Mouse (Mus musculus) heart, adult 2 months (tissue): ENCODE results near the gene Ripply3. TPM values are rescaled to one million over a fixed set of nuclear protein-coding genes. Genes with fewer than 3 reads are reported as not detected.

Source experiments
- DNase-seq, 2 experiments: peaks; one replicate each; pipeline ENCODE4 v3.0.0; 2021
- H3K27ac ChIP-seq: fragments of 200-600 bp; 2 replicates; pipeline ENCODE4 v1.8.1; 2022
- H3K27me3 ChIP-seq: fragments of 200-500 bp; 2 replicates; pipeline ENCODE4 v1.6.1; 2012; ENCODE audit warnings: mild to moderate bottlenecking, low read length, inconsistent platforms, mixed read lengths; ENCODE audit not compliant: control insufficient read depth, insufficient read depth
- H3K36me3 ChIP-seq: fragments of 200-500 bp; 2 replicates; pipeline ENCODE4 v1.6.1; 2012; ENCODE audit warnings: low read length, inconsistent platforms; ENCODE audit not compliant: control insufficient read depth, insufficient read depth
- H3K4me1 ChIP-seq: fragments of 200-500 bp; 2 replicates; pipeline ENCODE4 v1.6.1; 2011; ENCODE audit warnings: low read length; ENCODE audit not compliant: control insufficient read depth, insufficient read depth
- H3K4me3 ChIP-seq: fragments of 200-600 bp; 2 replicates; pipeline ENCODE4 v1.8.1; 2022
- H3K79me2 ChIP-seq: fragments of 200-500 bp; replicated peaks from 2 replicates; pipeline ENCODE4 v1.6.1; 2012; ENCODE audit warnings: mild to moderate bottlenecking, inconsistent platforms, low read length, moderate library complexity, mixed read lengths; ENCODE audit not compliant: control insufficient read depth, insufficient read depth
- H3K9ac ChIP-seq: fragments of 200-500 bp; 2 replicates; pipeline ENCODE4 v1.6.1; 2012; ENCODE audit warnings: low read depth, mild to moderate bottlenecking, control low read depth, inconsistent platforms, low read length, mixed read lengths
- CTCF ChIP-seq: fragments of 200-600 bp; IDR thresholded peaks from 2 replicates; pipeline ENCODE4 v1.8.1; 2022; ENCODE audit warnings: antibody characterized with exemption, mild to moderate bottlenecking, moderate library complexity
- EP300 ChIP-seq: fragments of 200-500 bp; IDR thresholded peaks from 2 replicates; pipeline ENCODE4 v1.6.1; 2011; ENCODE audit warnings: low read depth, low read length, control low read depth; ENCODE audit not compliant: insufficient read depth
- POLR2A ChIP-seq: fragments of 200-500 bp; IDR thresholded peaks from 2 replicates; pipeline ENCODE4 v1.6.1; 2011; ENCODE audit warnings: mild to moderate bottlenecking, low read depth, low read length, control low read depth; ENCODE audit not compliant: insufficient read depth
- WGBS: fragments of 180-500 bp; shearing (Covaris S2); methylation state at CpG from one replicate; pipeline ENCODE4 v1.1.7; 2018; 5-methylcytosine and 5-hydroxymethylcytosine counted together
- intact Hi-C: fragments of 180-260 bp; cut with DNase I; formaldehyde crosslinking; loops from one replicate; pipeline ENCODE4 v1.15.1; 2025
- polyA plus RNA-seq: library from polyadenylated mRNA; depleted of rRNA; stranded (reverse); fragments of >200 nt; gene quantifications from 2 replicates; pipeline ENCODE4 v1.2.3, GENCODE M21; 2012; rRNA removed
- total RNA-seq, 2 experiments: library from RNA; stranded (reverse); gene quantifications; 2 replicates each; pipeline ENCODE4 v1.2.3; 2021

The Ripply3 gene
- total and polyA plus RNA-seq, 3 experiments, result 2.9 to 5.1 (median 3.9) TPM

DNA sequence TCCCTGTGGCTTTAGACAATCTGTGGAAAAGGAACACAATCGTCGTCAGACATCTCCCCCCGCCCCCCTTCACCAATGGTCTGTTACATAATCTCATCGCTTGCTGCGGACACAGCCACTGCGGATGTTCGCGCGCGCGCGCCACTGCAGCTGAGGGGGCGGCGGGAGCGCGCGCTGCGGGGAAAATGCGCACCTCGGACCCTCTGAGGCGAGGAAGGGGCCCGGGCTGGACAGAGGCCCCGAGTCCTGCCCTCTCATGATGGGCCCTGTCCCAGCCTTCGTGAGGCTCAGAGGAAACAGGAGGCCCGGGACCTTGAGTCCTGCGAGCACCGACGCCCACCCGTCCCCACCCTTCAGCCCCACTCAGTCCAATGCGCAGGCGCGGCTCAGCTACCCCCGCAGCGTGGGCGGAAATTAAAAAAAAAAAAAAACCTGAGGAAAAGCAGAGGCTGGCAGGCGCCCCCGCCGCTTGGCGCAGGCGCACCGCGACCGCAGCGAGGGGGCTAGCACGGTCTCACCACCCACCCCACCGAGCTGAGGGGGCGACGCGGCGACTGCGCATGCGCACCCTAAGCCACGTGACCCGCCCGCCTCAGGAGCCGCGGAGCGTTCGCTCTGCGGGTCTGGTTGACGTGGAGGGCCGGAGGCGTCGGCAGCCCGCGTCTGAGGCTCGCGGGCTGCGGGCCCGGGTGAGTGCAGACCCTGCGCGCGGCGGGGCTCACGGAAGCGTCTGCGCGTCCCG, 42.1 kb downstream of the Ripply3 start, which contains the start of gene Ttc3:
Ttc3 (plus strand) TSS at position 446 of the 742 bp plus-strand sequence.
- peaks cover 6% of the 10 kb centered on the region for H3K36me3 ChIP-seq
- peak within 1 kb of the TSS; percentile 92 for H3K9ac ChIP-seq
- peak; percentile 95 for DNase-seq
- H3K27ac ChIP-seq, result peak within 1 kb of the TSS; percentile 99
- H3K4me3 ChIP-seq, result peak within 1 kb of the TSS; percentile 87
- intact Hi-C loops, result loop anchor here (1.0 to 5.0 kb wide), 2 partner anchors 57 to 157 kb away; partner anchors contain the start of genes Hlcs and Vps26c
- no peaks in the 10 kb centered on the region for H3K27me3 ChIP-seq
- no peaks in the 10 kb centered on the region for H3K79me2 ChIP-seq
- WGBS, result under 1% methylated on average over 79 of the region's 79 CpGs
- H3K4me1 ChIP-seq, result peaks cover 4% of the 10 kb centered on the region
- TF ChIP-seq EP300 (no peak), POLR2A (peak; percentile 62), CTCF (no peak)

GRCm38 (mm10) chr16:94370915-94371300, 42.7 kb downstream of the Ripply3 start:
- no peak for TF ChIP-seq CTCF
- peaks cover 4% of the 10 kb centered on the region for H3K4me1 ChIP-seq
- DNase-seq, result peak in 1 of 2 experiments; percentile 84
- H3K27me3 ChIP-seq, result no peaks in the 10 kb centered on the region
- peak overlapping the region; percentile 92 for H3K9ac ChIP-seq
- under 1% methylated on average over 43 of the region's 43 CpGs for WGBS
- H3K4me3 ChIP-seq, result peak overlapping the region; percentile 87
- intact Hi-C loops, result loop anchor here (1.0 to 5.0 kb wide), 3 partner anchors 58 to 198 kb away; partner anchors contain the start of genes Hlcs and Vps26c
- peaks cover 6% of the 10 kb centered on the region for H3K36me3 ChIP-seq
- no peaks in the 10 kb centered on the region for H3K79me2 ChIP-seq
- peak overlapping the region; percentile 99 for H3K27ac ChIP-seq

DNA sequence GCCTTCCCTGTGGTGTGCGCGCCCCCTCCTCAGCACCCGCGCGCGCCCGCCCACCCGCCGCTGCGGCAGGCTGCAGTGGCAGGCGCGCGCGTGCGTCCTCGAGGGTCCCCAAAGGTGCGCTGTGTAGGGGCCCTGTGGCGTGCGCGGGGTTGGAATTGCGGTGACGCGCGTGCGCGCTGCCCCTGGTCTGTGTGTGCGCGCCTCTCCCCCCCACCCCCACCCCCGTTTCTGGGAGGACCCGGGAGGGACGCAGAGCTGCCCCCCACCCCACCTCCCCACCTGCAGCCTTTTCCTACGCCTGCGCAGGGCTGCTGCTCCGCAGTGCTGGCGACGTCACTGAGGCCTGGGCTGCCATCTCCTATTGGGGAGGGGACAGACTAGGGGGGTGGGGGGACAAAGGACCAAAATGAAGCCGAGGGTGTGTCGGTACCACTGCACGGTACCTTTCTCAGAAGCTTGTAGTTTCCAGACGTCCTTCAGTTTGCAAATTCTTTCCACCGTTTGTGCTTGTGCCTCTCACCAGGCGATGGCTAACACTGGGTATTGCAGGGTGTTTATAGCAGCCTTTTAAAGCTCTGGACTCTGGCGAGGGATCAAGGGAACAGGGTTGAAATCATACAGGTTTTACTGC, 43.2 kb downstream of the Ripply3 start, which contains the start of gene Pigp:
Pigp (minus strand) TSS at position 542 of the 631 bp plus-strand sequence.
- under 1% methylated on average over 43 of the region's 43 CpGs for WGBS
- H3K4me3 ChIP-seq, result peak within 1 kb of the TSS; percentile 87
- peaks cover 4% of the 10 kb centered on the region for H3K4me1 ChIP-seq
- DNase-seq, result peak; percentile 65 to 70
- H3K79me2 ChIP-seq, result no peaks in the 10 kb centered on the region
- intact Hi-C loops, result loop anchor here (1.0 to 5.0 kb wide), 2 partner anchors 156 to 198 kb away; partner anchors contain the start of gene Vps26c
- no peaks in the 10 kb centered on the region for H3K27me3 ChIP-seq
- H3K36me3 ChIP-seq, result peaks cover 6% of the 10 kb centered on the region
- peak within 1 kb of the TSS; percentile 92 for H3K9ac ChIP-seq
- peak within 1 kb of the TSS; percentile 99 for H3K27ac ChIP-seq
- TF ChIP-seq EP300, result 0 out of 2 replicates have a peak, but pooled peaks have one; percentile 10
- peak; percentile 55 for TF ChIP-seq CTCF
- 0 out of 2 replicates have a peak, but pooled peaks have one; percentile 12 for TF ChIP-seq POLR2A

DNA sequence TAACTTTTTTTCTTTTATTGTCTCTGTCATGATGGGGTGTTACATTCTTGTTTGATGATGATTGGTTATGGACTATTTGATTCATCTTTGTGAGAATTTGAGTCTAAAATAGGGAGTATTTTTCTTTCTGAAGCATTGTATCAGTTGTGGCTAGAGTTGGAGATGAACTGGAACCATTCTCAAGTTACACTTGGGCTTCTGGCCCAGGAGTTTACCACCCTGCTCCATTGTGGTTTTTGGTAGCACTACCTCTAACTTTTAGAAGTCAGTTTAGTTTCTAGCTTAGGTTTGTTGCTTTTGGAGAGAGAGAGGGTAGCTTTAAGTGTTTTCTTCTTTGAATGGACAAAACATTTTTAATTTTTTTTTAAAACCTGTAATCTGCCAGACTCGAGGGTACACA, 51.2 kb downstream of the Ripply3 start:
- peaks cover 4% of the 10 kb centered on the region for H3K4me1 ChIP-seq
- H3K36me3 ChIP-seq, result peaks cover 1% of the 10 kb centered on the region
- intact Hi-C loops, result no loop called here
- 53% methylated on average over 1 of the region's 1 CpGs for WGBS
- TF ChIP-seq CTCF (no peak), EP300 (no peak), POLR2A (no peak)
- no peak overlapping the region for H3K27ac ChIP-seq
- DNase-seq, result no peak
- no peak overlapping the region for H3K4me3 ChIP-seq
- no peaks in the 10 kb centered on the region for H3K27me3 ChIP-seq
- no peak overlapping the region for H3K9ac ChIP-seq
- peaks cover 14% of the 10 kb centered on the region for H3K79me2 ChIP-seq

DNA sequence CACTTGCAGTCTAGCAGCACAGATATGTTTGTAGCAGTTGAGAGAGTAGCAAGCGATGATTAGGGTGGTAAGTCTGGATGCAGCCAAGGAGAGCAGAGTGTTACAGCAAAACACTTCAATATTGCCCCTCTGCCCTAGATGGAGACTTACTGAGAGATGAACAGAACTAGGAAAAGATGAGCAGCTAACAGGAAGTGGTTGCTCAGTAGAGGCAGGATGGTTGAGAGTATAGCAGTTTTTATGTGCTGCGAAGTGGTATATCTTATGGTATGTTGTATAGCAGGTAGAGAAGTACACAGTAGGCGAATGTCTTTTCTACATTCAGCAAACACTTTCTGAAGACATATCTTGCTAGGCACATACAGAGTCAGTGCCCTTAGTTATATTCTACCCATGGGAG, 55.1 kb downstream of the Ripply3 start:
- TF ChIP-seq CTCF (no peak), EP300 (no peak), POLR2A (no peak)
- no peak for DNase-seq
- peaks cover 3% of the 10 kb centered on the region for H3K36me3 ChIP-seq
- H3K27me3 ChIP-seq, result no peaks in the 10 kb centered on the region
- H3K79me2 ChIP-seq, result peaks cover 16% of the 10 kb centered on the region
- 88% methylated on average over 3 of the region's 3 CpGs for WGBS
- no peak overlapping the region for H3K9ac ChIP-seq
- intact Hi-C loops, result no loop called here
- H3K4me1 ChIP-seq, result peaks cover 4% of the 10 kb centered on the region
- no peak overlapping the region for H3K4me3 ChIP-seq
- H3K27ac ChIP-seq, result no peak overlapping the region

Other genes with a start within 250 kb of the Ripply3 start
- not detected for gene Sim2, start 243.5 kb upstream of the Ripply3 start, total RNA-seq
- gene Sim2, start 243.5 kb upstream of the Ripply3 start, polyA plus RNA-seq, result 0.12 TPM in 1 of 2 replicates, not detected in the other
- gene Hlcs, start 14.8 kb upstream of the Ripply3 start, total RNA-seq, result 1 to 10 TPM; 5.4 to 5.5 TPM
- 4.3 and 4.4 TPM in 2 replicates for gene Hlcs, start 14.8 kb upstream of the Ripply3 start, polyA plus RNA-seq
- 10 to 100 TPM; 77.6 to 85.5 TPM for gene Ttc3, start 42.2 kb downstream of the Ripply3 start, total RNA-seq
- gene Ttc3, start 42.2 kb downstream of the Ripply3 start, polyA plus RNA-seq, result 26.0 and 43.2 TPM in 2 replicates
- 100 to 1,000 TPM; 101 to 113 TPM for gene Pigp, start 43.4 kb downstream of the Ripply3 start, total RNA-seq
- 49.4 and 86.4 TPM in 2 replicates for gene Pigp, start 43.4 kb downstream of the Ripply3 start, polyA plus RNA-seq
- 10 to 100 TPM; 21.8 to 22.1 TPM for gene Vps26c, start 198.4 kb downstream of the Ripply3 start, total RNA-seq
- 25.7 and 42.8 TPM in 2 replicates for gene Vps26c, start 198.4 kb downstream of the Ripply3 start, polyA plus RNA-seq
- 10 to 100 TPM; 74.0 to 80.5 TPM for gene Dyrk1a, start 241.6 kb downstream of the Ripply3 start, total RNA-seq
- gene Dyrk1a, start 241.6 kb downstream of the Ripply3 start, polyA plus RNA-seq, result 28.2 and 44.8 TPM in 2 replicates